ENCODE assay signal across 8 mouse cellular contexts in genomic region chr1:96768264-96768663, GRCm38 (mm10).
DNase-seq lines count a peak whose midpoint lies in the region; ATAC-seq lines count a peak whose summit lies in the region.

No protein-coding gene starts in this region.

- H3K4me2 ChIP-seq in midbrain, embryonic 11.5 days, result no peak overlapping the region
- no peak overlapping the region for H3K4me2 ChIP-seq in forebrain, embryonic 13.5 days

- DNase-seq in midbrain, embryonic 11.5 days (ENCODE audit: low spot score, missing footprints), result no peak
- DNase-seq in midbrain, embryonic 10.5 days (ENCODE audit: low spot score), result no peak
- peak; percentile 23 to 33 for DNase-seq in layer of hippocampus, postnatal 25 days (ENCODE audit: extremely low spot score in 1 of 2, low spot score in 1 of 2)
- DNase-seq in retina, adult 2 months (ENCODE audit: low read depth, low spot score), result peak; percentile 2
- DNase-seq in gastrocnemius, postnatal 14 days, result no peak
- no peak for DNase-seq in heart, embryonic 10.5 days (ENCODE audit: low spot score)

- H3K9me3 ChIP-seq in midbrain, embryonic 11.5 days (ENCODE audit: control insufficient read depth, low read length), result no peaks in the 10 kb centered on the region
- H3K9me3 ChIP-seq in midbrain, embryonic 10.5 days (replicated peaks), result no peaks in the 10 kb centered on the region
- H3K9me3 ChIP-seq in forebrain, embryonic 13.5 days (replicated peaks), result no peaks in the 10 kb centered on the region
- H3K9me3 ChIP-seq in heart, embryonic 10.5 days, result no peaks in the 10 kb centered on the region

- 18% methylated on average over 4 of the region's 4 CpGs for WGBS in midbrain, embryonic 11.5 days
- 27% methylated on average over 4 of the region's 4 CpGs for whole genome bisulfite sequencing in midbrain, embryonic 10.5 days
- 22% methylated on average over 4 of the region's 4 CpGs for WGBS in forebrain, embryonic 13.5 days
- WGBS in heart, embryonic 10.5 days, result 21% methylated on average over 4 of the region's 4 CpGs

- H3K9ac ChIP-seq in midbrain, embryonic 11.5 days (ENCODE audit: low read length), result no peak overlapping the region
- no peak overlapping the region for H3K9ac ChIP-seq in forebrain, embryonic 13.5 days

- intact Hi-C loops in gastrocnemius, postnatal 14 days (cut with DNase I; ENCODE audit: low total_unique reads), result no loop called here

- H3K27me3 ChIP-seq in midbrain, embryonic 11.5 days (ENCODE audit: control insufficient read depth, insufficient read depth, low read length), result no peaks in the 10 kb centered on the region
- no peaks in the 10 kb centered on the region for H3K27me3 ChIP-seq in midbrain, embryonic 10.5 days (ENCODE audit: low read depth, poor library complexity, severe bottlenecking)
- no peaks in the 10 kb centered on the region for H3K27me3 ChIP-seq in forebrain, embryonic 13.5 days
- H3K27me3 ChIP-seq in heart, embryonic 10.5 days (ENCODE audit: insufficient read depth, poor library complexity, severe bottlenecking), result no peaks in the 10 kb centered on the region

- no peaks in the 10 kb centered on the region for H3K4me1 ChIP-seq in midbrain, embryonic 11.5 days (ENCODE audit: control insufficient read depth, insufficient read depth, low read length)
- H3K4me1 ChIP-seq in midbrain, embryonic 10.5 days, result no peaks in the 10 kb centered on the region
- no peaks in the 10 kb centered on the region for H3K4me1 ChIP-seq in forebrain, embryonic 13.5 days
- no peaks in the 10 kb centered on the region for H3K4me1 ChIP-seq in heart, embryonic 10.5 days

- H3K4me3 ChIP-seq in midbrain, embryonic 11.5 days (ENCODE audit: low read depth, low read length), result no peak overlapping the region
- no peak overlapping the region for H3K4me3 ChIP-seq in midbrain, embryonic 10.5 days
- H3K4me3 ChIP-seq in forebrain, embryonic 13.5 days, result no peak overlapping the region
- H3K4me3 ChIP-seq in heart, embryonic 10.5 days, result no peak overlapping the region

- ATAC-seq in midbrain, embryonic 11.5 days (ENCODE audit: low FRiP score), result 0 out of 2 replicates have a peak, but pooled peaks have one; percentile 33
- peak; percentile 41; the same call in 1 of the 2 replicates for ATAC-seq in forebrain, embryonic 13.5 days
- no peak for ATAC-seq in erythroblast, adult 5-6 weeks (replicated peaks; ENCODE audit: low FRiP score, poor library complexity, severe bottlenecking)

- H3K27ac ChIP-seq in midbrain, embryonic 11.5 days (ENCODE audit: low read depth, low read length), result no peak overlapping the region
- no peak overlapping the region for H3K27ac ChIP-seq in midbrain, embryonic 10.5 days (replicated peaks)
- H3K27ac ChIP-seq in forebrain, embryonic 13.5 days, result no peak overlapping the region
- no peak overlapping the region for H3K27ac ChIP-seq in heart, embryonic 10.5 days

- H3K36me3 ChIP-seq in midbrain, embryonic 11.5 days (ENCODE audit: control insufficient read depth, insufficient read depth, low read length), result no peaks in the 10 kb centered on the region
- H3K36me3 ChIP-seq in midbrain, embryonic 10.5 days, result no peaks in the 10 kb centered on the region
- no peaks in the 10 kb centered on the region for H3K36me3 ChIP-seq in forebrain, embryonic 13.5 days (ENCODE audit: poor library complexity, severe bottlenecking)
- no peaks in the 10 kb centered on the region for H3K36me3 ChIP-seq in heart, embryonic 10.5 days

Comparison
In these comparisons a context has a peak if more than half of its experiments do, and no peak if none do; other contexts are left out.
1. DNase-seq: peak in layer of hippocampus, postnatal 25 days (2 of 2) and retina, adult 2 months (single experiment); none in midbrain, embryonic 11.5 days (single experiment), midbrain, embryonic 10.5 days (single experiment), gastrocnemius, postnatal 14 days (single experiment) and heart, embryonic 10.5 days (single experiment).